Mouse (Mus musculus) kidney, postnatal 25 days (tissue): ENCODE measurements at regions not wholly inside any gene's neighbourhood (a gene's known extent, or its start where the extent isn't known, plus 50 kb on each side); places are given as distances from the start of the nearest gene placed in this dataset.
A peak's percentile ranks its signal among the peaks of the same experiment; 100 is the strongest.

Experiments used
- DNase-seq, 2 experiments: peaks; one replicate each; pipeline ENCODE4 v3.0.0; 2021; ENCODE audit warnings: mixed read lengths in 2 of 2

GRCm38 (mm10) chr8:34485346-34485745 lies 373.8 kb upstream of the Gm10131 start:
- no peak for DNase-seq

DNA sequence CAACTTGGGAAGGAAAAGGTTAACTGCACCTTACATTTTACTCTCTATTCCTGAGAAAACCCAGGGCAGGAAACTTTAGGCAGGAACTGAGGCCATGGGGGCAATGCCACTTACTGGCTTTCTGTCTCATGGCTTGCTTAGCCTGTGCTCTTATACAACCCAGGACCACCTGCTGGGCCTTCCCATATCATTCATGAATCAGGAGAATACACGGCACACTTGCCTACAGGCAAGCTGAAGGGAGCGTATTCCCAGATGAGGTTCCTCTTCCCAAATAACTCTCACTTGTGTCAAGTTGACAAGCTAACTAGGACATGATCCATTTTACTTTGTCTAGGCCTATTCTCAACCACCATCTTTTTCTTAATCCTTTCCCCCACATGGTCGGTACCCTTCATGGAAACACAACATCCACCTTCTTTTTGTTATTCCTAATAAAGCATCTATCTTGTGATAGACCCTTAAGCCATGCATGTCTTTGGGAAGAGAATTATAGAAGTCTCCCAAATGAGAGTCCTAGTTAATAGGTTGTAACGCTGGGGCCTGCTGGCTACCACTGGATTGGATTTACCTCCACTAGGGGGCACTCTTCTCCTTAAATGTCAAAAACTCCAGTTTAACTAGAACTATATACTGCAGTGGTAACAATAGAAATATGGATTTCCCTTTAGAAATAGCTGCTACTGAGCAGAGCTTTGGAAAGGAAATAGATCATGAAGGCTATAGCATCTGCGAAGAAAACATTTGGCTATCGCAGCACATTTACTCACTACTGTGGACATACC lies 373.2 kb upstream of the Gm10131 start:
- peak in 1 of 2 experiments; percentile 75 for DNase-seq

- no peak for DNase-seq
Measured at GRCm38 (mm10) chr8:34483212-34483611, 371.7 kb upstream of the Gm10131 start.

DNA sequence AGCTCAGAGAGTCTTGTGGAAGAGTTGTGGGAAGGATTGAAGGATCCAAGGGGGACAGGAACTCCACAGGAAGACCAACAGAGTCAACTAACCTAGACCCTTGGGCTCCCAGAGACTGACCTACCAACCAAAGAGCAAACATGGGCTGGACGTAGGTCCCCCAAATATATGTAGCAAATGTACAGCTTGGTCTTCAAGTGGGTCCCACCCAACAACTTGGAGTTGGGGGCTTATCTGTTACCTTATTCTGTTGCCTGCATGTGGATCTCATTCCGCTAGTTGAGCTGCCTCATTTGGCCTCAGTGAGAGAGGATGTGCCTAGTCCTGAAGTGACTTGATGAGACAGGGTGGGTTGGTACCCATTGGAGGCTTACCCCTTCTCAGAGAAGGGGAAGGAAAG lies 371.1 kb upstream of the Gm10131 start:
- no peak for DNase-seq

DNA sequence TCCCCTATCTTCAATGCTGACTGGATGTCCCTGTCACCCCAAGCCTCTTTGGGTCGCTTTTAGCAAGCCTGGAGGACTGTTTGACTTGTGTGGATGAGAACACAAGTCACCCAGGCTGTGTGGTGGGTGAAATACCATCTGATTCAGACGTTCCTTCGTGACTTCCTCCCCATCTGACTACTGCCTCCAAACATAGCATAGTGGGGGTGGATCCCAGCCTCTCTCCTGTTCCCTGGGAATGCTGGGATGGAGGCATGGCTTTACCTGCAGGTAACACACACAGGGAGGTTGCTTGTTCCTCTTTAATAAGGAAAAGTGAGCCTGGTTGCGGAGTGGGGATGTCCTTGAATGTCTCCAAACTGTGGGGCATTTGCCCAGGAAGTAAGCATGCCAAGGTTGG lies 369.0 kb upstream of the Gm10131 start:
- no peak for DNase-seq

DNA sequence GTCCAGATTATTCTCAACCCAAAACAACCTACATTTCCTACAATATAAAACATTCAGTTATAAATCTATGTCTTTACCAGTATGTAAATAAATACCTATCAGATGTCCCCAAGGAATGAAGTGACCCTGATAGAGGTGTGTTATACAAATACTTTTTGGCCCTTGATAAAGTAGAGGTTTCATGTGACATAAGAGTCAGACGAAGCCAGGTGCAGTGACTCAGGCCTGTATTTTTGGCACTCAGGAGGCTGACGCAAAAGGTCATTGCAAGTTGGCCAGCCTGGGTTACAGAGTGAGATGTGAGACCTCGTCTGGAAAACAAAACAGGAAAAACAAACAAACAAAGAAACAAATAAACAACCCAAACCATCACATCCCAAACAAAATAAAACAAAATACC lies 367.4 kb upstream of the Gm10131 start:
- DNase-seq: no peak

GRCm38 (mm10) chr8:34478465-34478864 lies 366.9 kb upstream of the Gm10131 start:
- no peak for DNase-seq

DNA sequence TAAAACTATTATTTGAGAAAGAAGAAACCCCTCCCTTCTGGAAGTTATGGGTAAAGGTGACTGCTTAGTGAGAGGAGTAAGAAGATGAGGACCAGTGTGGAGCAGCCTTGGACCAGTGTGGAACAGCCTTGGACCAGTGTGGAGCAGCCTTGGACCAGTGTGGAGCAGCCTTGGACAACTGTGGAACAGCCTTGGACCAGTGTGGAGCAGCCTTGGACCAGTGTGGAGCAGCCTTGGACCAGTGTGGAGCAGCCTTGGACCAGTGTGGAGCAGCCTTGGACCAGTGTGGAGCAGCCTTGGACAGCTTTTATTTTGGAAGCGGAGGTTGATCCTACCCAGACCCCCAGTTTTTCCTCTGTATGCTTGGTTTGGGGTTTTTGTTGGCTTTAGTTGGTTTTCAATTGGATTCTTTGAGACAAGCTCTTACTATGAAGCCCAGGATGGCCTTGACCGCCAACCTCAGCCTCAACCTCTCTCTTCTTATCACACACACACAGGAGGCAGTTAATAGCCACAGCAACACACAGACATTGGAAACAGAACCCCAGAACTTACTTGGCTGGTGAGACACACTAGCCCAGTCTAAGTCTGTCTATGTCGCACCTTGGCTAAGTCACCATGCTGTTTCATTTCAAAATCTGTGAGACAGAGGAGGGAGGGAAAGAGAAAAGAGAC lies 364.7 kb upstream of the Gm10131 start:
- no peak for DNase-seq

- DNase-seq: no peak
Measured at GRCm38 (mm10) chr8:34474593-34474992, 363.1 kb upstream of the Gm10131 start.

DNA sequence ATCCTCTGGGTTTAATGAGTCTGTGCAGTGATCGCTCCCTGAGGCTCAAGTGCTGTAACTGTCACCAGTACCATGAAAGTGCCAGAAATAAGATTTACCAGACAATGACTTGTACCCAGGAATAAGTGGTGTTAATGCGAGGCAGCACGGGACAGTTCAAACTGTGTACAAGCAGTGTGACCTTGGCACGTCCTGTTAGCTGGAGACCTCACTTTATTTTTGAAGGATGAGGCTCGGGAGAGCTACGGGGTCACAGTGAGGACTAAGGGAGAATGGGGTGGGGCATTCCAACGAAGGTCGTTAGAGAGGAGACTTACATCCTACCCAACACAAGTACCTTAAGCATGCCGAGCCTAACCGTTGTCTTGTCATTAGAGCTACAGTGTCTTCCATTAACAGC lies 362.2 kb upstream of the Gm10131 start:
- no peak for DNase-seq

GRCm38 (mm10) chr8:34473301-34473700 lies 361.8 kb upstream of the Gm10131 start:
- DNase-seq: no peak

DNA sequence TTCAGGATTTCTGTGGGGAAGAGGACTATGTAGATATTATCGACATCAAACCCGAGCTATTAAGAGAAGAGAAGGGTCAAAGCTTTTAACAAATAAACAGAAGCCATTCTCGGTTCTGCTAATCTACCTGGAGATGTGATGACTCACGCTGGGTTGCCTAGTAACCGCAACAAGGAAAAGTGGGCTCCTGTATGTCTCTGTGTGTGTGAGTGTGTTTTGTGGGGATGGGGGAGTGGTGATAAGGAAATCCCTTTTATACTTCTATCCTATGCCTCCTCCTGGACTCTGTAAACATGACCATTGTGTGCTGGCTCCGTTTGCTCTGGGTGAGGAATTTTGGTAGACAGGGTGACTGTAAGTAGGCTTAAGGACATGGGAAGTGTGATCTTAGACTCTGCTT lies 361.3 kb upstream of the Gm10131 start:
- DNase-seq: no peak

DNA sequence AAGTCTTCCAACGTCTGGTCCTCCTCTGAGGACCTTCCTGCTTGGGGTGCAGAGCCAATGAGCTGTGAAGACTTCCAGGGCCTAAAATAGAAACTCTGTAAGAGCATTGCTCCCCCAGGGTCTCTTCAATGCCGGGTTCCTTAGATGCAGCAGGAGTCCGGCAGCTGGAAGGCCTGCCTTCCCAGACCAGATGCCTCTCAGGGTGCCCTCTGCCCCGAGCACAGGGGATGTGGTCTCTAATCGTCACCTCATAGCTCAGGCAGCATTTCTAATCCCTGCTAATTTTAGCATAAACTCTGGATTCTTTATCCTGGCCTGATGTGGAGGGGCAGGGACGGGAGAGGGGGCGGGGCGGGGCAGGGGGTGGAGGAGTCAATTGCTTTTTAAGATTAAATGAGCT lies 360.9 kb upstream of the Gm10131 start:
- DNase-seq: no peak

DNA sequence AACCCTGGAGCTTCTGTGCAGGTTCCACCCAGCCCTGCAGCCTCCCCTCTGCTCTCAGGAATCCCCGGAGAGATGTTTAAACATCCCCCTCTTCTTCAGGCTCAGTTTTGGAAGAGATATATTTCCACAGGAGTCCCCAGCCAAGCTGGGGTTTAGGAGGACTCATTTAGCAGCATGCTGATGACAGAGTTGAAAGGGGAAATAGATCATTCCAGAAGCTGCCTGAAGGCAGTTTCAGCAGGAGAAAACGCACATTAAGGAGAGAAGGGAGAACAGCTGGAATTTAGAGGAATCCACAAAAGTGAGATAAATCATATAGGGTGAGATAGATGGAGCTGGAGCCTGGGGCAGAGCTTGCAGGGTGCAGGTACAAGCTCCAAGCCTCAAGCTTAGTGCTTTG lies 357.6 kb upstream of the Gm10131 start:
- no peak for DNase-seq

DNA sequence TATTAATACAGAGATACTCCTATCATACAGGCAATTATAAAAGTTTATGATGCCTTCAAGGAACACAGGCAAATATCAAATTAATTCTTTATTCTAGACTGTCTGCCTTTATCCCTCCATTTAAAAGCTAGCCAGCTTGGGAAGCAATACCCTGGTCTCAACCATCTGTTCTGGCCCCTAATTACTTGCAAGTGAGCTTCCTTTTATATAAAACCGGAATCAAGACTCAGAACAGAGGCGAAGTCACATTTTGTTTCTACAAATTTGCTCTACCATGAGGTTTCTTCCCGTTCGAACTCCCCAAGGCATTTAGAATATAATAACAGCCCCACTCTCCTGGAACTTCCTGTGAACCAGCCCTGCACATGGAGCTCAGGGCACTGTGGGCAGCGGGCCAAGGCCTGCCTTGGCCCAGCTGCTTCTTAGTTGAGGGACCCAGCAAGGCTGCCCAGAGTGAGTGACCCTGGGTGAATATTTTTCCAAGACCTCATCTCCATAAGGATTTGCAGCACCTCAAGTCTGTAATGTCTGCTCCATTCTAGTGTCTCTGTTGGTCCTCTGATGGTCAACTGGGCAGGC lies 355.3 kb upstream of the Gm10131 start:
- DNase-seq: no peak

- no peak for DNase-seq
Measured at GRCm38 (mm10) chr8:34465398-34465797, 353.9 kb upstream of the Gm10131 start.

DNA sequence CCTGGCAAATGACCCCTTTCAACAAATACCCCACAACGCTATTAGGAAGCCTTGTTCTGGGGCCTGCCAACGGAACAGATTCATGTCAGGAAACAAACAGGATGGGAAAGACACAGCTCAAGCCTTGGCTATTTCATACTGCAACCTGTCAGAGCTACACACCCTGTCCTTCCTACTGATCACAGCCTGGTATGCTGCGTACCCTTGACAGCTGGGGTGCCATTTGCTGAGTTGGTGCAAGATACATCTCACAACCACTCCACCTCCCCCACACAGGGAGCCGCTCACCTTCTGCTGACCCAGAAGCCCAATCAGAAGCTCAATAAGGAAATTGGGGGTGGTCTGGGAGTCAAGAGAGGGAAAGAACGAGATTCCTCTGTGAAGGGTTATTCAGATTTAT lies 350.7 kb upstream of the Gm10131 start:
- DNase-seq: no peak

GRCm38 (mm10) chr8:34458300-34458699 lies 346.8 kb upstream of the Gm10131 start:
- no peak for DNase-seq

GRCm38 (mm10) chr8:34456543-34456942 lies 345.0 kb upstream of the Gm10131 start:
- DNase-seq: no peak

DNA sequence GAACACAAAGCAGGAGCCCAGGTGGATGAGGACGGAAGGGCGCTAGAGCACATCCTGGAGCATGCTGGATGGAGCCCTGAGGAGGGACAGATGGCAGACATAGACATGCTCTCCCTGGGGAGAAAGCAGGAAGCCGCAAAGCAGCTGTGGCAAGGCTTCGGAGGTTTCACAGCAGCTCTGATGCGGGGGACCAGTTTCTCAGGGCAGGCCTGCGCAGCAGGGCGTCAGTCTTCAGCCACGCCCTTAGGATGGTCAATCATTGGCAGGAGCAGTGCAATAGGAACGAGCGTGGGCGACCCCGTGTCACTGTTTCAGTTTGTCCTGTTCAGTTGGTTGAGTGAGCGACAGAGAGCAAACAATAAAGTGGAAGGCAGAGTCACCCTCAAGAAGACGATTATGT lies 343.8 kb upstream of the Gm10131 start:
- peak in 1 of 2 experiments; percentile 5 for DNase-seq

- no peak for DNase-seq
Measured at GRCm38 (mm10) chr8:34452811-34453210, 341.3 kb upstream of the Gm10131 start.

GRCm38 (mm10) chr8:34451211-34452000 lies 339.9 kb upstream of the Gm10131 start:
- no peak for DNase-seq

- DNase-seq: no peak
Measured at GRCm38 (mm10) chr8:34449391-34450044, 338.0 kb upstream of the Gm10131 start.
